Mouse (Mus musculus) limb, embryonic 13.5 days (tissue): ENCODE measurements around the gene Ssx2ip. TPM values are rescaled to one million over a fixed set of nuclear protein-coding genes. Genes with fewer than 3 reads are reported as not detected.

Source experiments
- ATAC-seq: fragments of 200-750 bp; cut with Nextera tagmentation; 2 replicates; pipeline ENCODE4 v1.8.0; 2017; ENCODE audit warnings: low read depth, moderate number of reproducible peaks, moderate TSS enrichment; ENCODE audit not compliant: low FRiP score
- H3K27ac ChIP-seq: fragments of 300-500 bp; sonication (generic); 2 replicates; pipeline ENCODE4 v1.5.1; 2015; ENCODE audit warnings: inconsistent platforms, mild to moderate bottlenecking, moderate library complexity
- H3K27me3 ChIP-seq: fragments of 300-500 bp; sonication (generic); 2 replicates; pipeline ENCODE4 v1.6.1; 2015; ENCODE audit warnings: mild to moderate bottlenecking, inconsistent platforms
- H3K36me3 ChIP-seq: fragments of 300-500 bp; sonication (generic); 2 replicates; pipeline ENCODE4 v1.6.1; 2015; ENCODE audit warnings: inconsistent platforms, mild to moderate bottlenecking, moderate library complexity
- H3K4me1 ChIP-seq: fragments of 300-500 bp; sonication (generic); 2 replicates; pipeline ENCODE4 v1.6.1; 2015; ENCODE audit warnings: inconsistent platforms
- H3K4me2 ChIP-seq: fragments of 300-500 bp; sonication (generic); replicated peaks from 2 replicates; pipeline ENCODE4 v1.6.1; 2015; ENCODE audit warnings: inconsistent platforms, mild to moderate bottlenecking, moderate library complexity
- H3K4me3 ChIP-seq: fragments of 300-500 bp; sonication (generic); 2 replicates; pipeline ENCODE4 v1.5.1; 2015; ENCODE audit warnings: moderate library complexity, mild to moderate bottlenecking, inconsistent platforms
- H3K9ac ChIP-seq: fragments of 300-500 bp; sonication (generic); 2 replicates; pipeline ENCODE4 v1.6.1; 2015; ENCODE audit warnings: mild to moderate bottlenecking, inconsistent platforms
- H3K9me3 ChIP-seq: fragments of 300-500 bp; sonication (generic); 2 replicates; pipeline ENCODE4 v1.6.1; 2016; ENCODE audit warnings: inconsistent platforms
- WGBS: fragments of 180-500 bp; shearing (Covaris S2); methylation state at CpG from one replicate; pipeline ENCODE4 v1.1.7; 2015; 5-methylcytosine and 5-hydroxymethylcytosine counted together
- microRNA-seq: library from miRNA; unstranded; fragments of <30 nt; microRNA quantifications from one replicate; pipeline ENCODE4, GENCODE M21; 2016
- polyA plus RNA-seq: library from polyadenylated mRNA; unstranded; fragments of >200 nt; fragmentation: Nextera tagmentation; extraction: Ambion mirVana; gene quantifications from 2 replicates; pipeline ENCODE4 v1.2.1, GENCODE M21; 2015

Gene Ssx2ip
- polyA plus RNA-seq, 1 experiment from 2014 or later = 18.9 TPM

DNA sequence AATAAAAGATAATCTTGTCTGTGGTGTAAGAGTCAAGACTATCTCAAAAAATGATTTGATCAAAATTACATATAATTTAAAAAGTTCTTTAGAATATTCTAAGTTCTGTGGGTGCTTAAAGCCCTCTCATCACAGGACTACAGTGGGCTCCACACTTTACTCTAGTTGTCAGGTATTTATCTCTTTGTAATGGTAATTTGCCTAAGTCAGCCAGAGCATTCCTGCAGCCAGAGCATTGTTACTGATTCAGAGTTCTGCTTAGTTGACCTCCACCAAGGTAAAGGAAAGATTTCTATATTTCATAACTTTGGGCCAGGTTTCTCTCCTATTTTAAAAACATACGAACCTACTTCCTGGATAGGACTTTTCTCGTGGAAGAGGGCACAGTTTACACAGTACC, 64.8 kb downstream of the Ssx2ip start:
- H3K27ac ChIP-seq = no peak overlapping the region
- H3K9ac ChIP-seq = no peak overlapping the region
- no peaks in the 10 kb centered on the region for H3K27me3 ChIP-seq
- H3K36me3 ChIP-seq = peaks cover 2% of the 10 kb centered on the region; the same call in 1 of the 2 replicates
- no peaks in the 10 kb centered on the region for H3K4me1 ChIP-seq
- H3K4me3 ChIP-seq = no peak overlapping the region
- no peaks in the 10 kb centered on the region for H3K9me3 ChIP-seq
- H3K4me2 ChIP-seq = no peak overlapping the region
- WGBS = 85% methylated on average over 2 of the region's 2 CpGs
- ATAC-seq = no peak

DNA sequence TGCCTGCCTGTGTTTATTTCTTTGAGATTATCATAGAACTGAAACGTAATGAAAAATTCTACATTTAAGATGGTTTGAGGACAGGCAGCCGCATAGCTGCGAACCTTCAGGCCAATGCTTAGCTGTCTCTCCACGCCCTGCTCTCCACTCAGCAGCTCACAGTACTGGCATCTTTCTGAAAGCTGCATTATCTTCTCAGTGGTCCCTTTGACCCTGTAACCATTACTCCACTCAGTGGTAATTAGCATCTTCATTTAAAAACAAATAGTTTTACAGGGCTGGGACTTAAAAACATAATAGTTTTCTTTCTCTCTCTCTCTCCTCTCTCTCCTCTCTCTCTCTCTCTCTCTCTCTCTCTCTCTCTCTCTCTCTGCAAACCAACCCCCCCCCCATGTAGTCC, 68.2 kb downstream of the Ssx2ip start:
- Histone ChIP-seq H3K4me1 (no peaks in the 10 kb centered on the region), H3K27ac (no peak overlapping the region), H3K36me3 (no peaks in the 10 kb centered on the region), H3K4me3 (no peak overlapping the region), H3K9ac (no peak overlapping the region), H3K4me2 (no peak overlapping the region), H3K9me3 (no peaks in the 10 kb centered on the region), H3K27me3 (no peaks in the 10 kb centered on the region)
- ATAC-seq = no peak
- 73% methylated on average over 4 of the region's 4 CpGs for WGBS

DNA sequence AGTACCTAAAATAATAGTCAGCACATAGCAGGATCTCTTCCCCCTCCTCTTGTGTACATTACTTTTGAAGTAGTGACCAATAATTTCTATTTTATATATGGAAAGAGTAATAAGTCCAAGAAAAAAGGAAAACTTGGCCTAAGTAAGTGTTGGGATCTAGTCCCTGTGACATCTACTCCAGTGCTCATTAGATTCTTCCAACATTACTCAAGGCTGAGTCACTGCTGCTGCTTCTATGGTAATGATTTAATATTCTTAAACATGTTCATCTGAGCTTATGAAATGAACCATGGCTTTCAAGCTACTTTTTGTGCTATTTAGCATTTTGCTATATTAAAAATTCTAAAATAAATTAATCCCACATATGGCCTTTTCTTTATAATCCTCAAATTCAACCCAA, 69.3 kb downstream of the Ssx2ip start:
- Histone ChIP-seq H3K27ac (no peak overlapping the region), H3K27me3 (no peaks in the 10 kb centered on the region), H3K4me1 (no peaks in the 10 kb centered on the region), H3K9me3 (no peaks in the 10 kb centered on the region), H3K4me3 (no peak overlapping the region), H3K36me3 (no peaks in the 10 kb centered on the region), H3K4me2 (no peak overlapping the region), H3K9ac (no peak overlapping the region)
- no peak for ATAC-seq

DNA sequence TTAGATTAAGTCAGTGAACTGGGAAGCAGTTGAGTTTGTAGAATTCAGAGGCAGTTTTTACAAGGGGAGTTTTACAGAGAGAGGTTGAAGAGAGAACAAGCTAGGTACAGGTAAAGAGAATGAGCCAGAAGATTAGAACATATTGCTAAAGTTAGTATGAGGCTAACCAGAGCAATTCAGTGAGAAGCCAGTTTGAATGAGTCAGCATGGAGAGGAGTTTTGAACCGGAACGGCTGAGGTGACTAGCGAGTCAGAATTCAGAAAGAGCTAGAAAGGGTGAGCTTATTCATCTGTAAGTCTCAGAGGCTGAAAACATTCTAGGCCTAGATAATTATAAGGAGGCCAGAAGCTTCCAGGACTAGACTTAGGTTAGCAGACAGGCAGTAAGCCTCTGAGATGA, 70.0 kb downstream of the Ssx2ip start:
- no peak for ATAC-seq
- 90% methylated on average over 3 of the region's 3 CpGs for WGBS
- no peak overlapping the region for H3K4me3 ChIP-seq

DNA sequence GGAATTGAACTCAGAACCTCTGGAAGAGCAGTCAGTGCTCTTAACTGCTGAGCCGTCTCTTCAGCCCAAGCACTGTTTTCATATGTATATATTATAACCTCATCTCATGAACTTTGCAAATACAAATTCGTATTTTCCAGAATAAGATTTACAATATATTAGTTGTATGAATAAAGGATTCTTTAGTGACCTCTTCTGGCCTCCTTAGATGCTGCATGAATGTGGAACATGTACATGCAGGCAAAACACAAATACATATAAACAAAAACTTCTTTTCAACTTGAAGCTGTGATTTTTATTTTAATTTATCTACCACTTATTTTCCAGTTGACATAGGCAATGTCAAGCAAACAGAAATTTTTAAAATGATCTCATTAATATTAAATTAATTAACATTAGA, 77.6 kb downstream of the Ssx2ip start:
- no peak overlapping the region for H3K4me2 ChIP-seq
- no peaks in the 10 kb centered on the region for H3K4me1 ChIP-seq
- no peaks in the 10 kb centered on the region for H3K9me3 ChIP-seq
- no peak overlapping the region for H3K27ac ChIP-seq
- no peak overlapping the region for H3K9ac ChIP-seq
- H3K36me3 ChIP-seq = peaks cover 5% of the 10 kb centered on the region; the same call in 1 of the 2 replicates
- no peak overlapping the region for H3K4me3 ChIP-seq
- WGBS = 70% methylated on average over 2 of the region's 2 CpGs
- H3K27me3 ChIP-seq = no peaks in the 10 kb centered on the region
- no peak for ATAC-seq

More for the DNA sequence above, 70.0 kb downstream of the Ssx2ip start:
- no peaks in the 10 kb centered on the region for H3K4me1 ChIP-seq
- H3K9me3 ChIP-seq = no peaks in the 10 kb centered on the region
- H3K27ac ChIP-seq = no peak overlapping the region
- H3K27me3 ChIP-seq = no peaks in the 10 kb centered on the region
- no peak overlapping the region for H3K9ac ChIP-seq
- H3K36me3 ChIP-seq = no peaks in the 10 kb centered on the region
- no peak overlapping the region for H3K4me2 ChIP-seq

DNA sequence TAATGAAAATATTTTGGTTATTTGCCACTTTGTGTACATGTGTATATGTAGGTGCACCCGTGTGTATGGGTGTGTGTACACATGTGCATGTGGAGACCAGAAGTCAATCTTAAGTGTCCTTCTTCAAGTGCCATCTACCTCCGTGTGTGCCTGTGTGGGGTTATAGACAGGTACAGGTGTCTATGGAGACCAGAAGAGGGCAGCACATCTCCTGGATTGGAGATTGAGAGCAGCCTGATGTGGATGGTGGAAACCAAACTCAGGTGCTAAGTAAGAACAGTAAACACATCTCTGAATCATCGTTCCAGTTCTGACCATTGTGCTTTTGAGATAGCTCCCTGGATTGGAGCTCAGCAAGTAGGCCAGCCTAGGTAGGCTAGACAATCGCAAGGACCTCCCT, 82.0 kb downstream of the Ssx2ip start:
- H3K36me3 ChIP-seq = peaks cover 5% of the 10 kb centered on the region; the same call in 1 of the 2 replicates
- 83% methylated on average over 4 of the region's 4 CpGs for WGBS

More for the DNA sequence above, 82.0 kb downstream of the Ssx2ip start:
- ATAC-seq = no peak
- Histone ChIP-seq H3K4me2 (no peak overlapping the region), H3K27me3 (no peaks in the 10 kb centered on the region), H3K27ac (no peak overlapping the region), H3K9ac (no peak overlapping the region), H3K9me3 (no peaks in the 10 kb centered on the region), H3K4me1 (no peaks in the 10 kb centered on the region), H3K4me3 (no peak overlapping the region)

Small RNA genes within 50 kb of the gene (microRNA-seq; reads per million reads assigned to microRNA genes)
- not detected for gene Gm22901

Other genes starting within 250 kb of the Ssx2ip start
- 0.98 and 1.0 TPM in 2 replicates for gene Lpar3, start 183.7 kb upstream of the Ssx2ip start, polyA plus RNA-seq
- 8.5 and 8.7 TPM in 2 replicates for gene Ctbs, start 45.2 kb downstream of the Ssx2ip start, polyA plus RNA-seq
- 9.1 and 10.8 TPM in 2 replicates for gene Spata1, start 95.1 kb downstream of the Ssx2ip start, polyA plus RNA-seq
- 947 and 968 TPM in 2 replicates for gene Gng5, start 95.2 kb downstream of the Ssx2ip start, polyA plus RNA-seq
- 52.8 and 56.1 TPM in 2 replicates for gene Rpf1, start 116.8 kb downstream of the Ssx2ip start, polyA plus RNA-seq
- 0.06 and 0.34 TPM in 2 replicates for gene Uox, start 165.8 kb downstream of the Ssx2ip start, polyA plus RNA-seq
- not detected in 2 replicates for gene Dnase2b, start 211.0 kb downstream of the Ssx2ip start, polyA plus RNA-seq
- gene 4930503B20Rik, start 246.7 kb downstream of the Ssx2ip start, polyA plus RNA-seq = not detected in 2 replicates